Mouse (Mus musculus): ENCODE results near the gene Igfn1. TPM values are rescaled to one million over a fixed set of nuclear protein-coding genes. Genes with fewer than 3 reads are reported as not detected.

Gene Igfn1
- total RNA-seq, 2 experiments from 2014 or later = not detected

DNA sequence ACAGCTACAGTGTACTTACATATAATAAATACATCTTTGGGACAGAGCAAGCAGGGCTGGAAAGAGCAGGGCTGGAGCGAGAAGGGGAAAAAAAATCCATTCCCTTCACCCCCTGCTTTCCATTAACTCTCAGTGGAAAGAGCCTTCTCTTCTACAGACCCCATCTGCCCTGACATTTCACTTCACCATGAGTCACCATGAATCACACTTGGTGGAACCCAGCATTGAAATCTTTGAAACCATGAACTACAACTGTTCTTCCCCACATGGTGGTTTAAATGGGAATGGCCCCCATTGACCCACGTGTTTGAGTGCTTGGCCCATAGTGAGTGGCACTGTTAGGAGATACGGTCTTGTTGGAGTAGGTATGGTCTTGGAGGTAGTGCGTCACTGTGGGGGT lies 4.1 kb upstream of the Igfn1 start:
- no peak for ATAC-seq (ENCODE audit: poor library complexity, severe bottlenecking)

- peak; percentile 43 for ATAC-seq (ENCODE audit: poor library complexity, severe bottlenecking)
Measured at GRCm38 (mm10) chr1:136008159-136008533, 2.0 kb upstream of the Igfn1 start.

GRCm38 (mm10) chr1:136007211-136008158 lies 1.3 kb upstream of the Igfn1 start, which contains the start of gene Tmem9:
Gene Tmem9, plus strand, starts transcription at chr1:136008150.
- ATAC-seq (ENCODE audit: poor library complexity, severe bottlenecking) = peak; percentile 99

GRCm38 (mm10) chr1:136001438-136001837 lies 4.7 kb downstream of the Igfn1 start:
- no peak for ATAC-seq (ENCODE audit: poor library complexity, severe bottlenecking)

GRCm38 (mm10) chr1:135999720-136000287 lies 6.3 kb downstream of the Igfn1 start:
- no peak for ATAC-seq (ENCODE audit: poor library complexity, severe bottlenecking)

DNA sequence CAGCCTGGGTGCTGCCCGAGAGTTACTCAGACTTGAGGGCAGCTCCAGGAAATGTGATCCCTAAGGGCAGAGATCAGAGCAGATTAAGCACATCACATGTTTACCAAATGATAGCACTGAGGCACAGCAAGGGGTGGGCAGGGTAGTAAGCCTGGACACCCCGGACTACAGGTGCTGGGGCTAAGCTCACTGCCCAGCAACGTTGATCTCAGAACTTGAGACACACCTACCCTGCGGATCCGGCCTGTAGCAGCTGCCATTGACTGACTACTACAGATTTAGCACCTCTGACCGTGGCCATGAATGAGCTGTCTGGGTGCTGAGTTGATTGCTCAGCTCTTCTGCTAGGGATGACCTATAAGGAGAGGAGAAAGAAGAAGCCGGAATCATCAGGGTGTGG lies 8.6 kb downstream of the Igfn1 start:
- ATAC-seq (ENCODE audit: poor library complexity, severe bottlenecking) = no peak

DNA sequence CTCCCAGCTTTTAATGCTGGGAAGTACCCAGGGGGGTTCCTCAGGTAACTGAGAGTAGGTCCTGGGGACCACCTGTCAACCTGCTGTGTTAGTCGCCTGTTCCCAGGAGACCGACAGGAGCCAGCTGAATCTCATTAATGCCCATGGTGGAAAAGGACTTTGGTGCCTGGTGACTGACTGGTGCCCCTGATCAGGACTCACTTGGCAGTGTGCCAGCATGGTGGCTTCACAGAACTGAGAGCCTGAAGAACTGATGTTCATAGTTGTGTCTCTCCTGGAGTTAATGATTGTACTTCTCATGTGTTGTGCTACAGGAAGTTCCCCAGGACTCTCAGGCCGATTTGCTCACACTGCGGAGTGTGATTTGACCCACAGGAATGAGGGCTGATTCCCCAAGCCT lies 12.7 kb downstream of the Igfn1 start:
- ATAC-seq (ENCODE audit: poor library complexity, severe bottlenecking) = no peak

GRCm38 (mm10) chr1:135989876-135990275 lies 16.3 kb downstream of the Igfn1 start:
- ATAC-seq (ENCODE audit: poor library complexity, severe bottlenecking) = no peak

- ATAC-seq (ENCODE audit: poor library complexity, severe bottlenecking) = no peak
Measured at GRCm38 (mm10) chr1:135984105-135984504, 22.0 kb downstream of the Igfn1 start.

- no peak for ATAC-seq (ENCODE audit: poor library complexity, severe bottlenecking)
Measured at GRCm38 (mm10) chr1:135972576-135972975, 33.6 kb downstream of the Igfn1 start.

- ATAC-seq (ENCODE audit: poor library complexity, severe bottlenecking) = no peak
Measured at GRCm38 (mm10) chr1:135970486-135970885, 35.7 kb downstream of the Igfn1 start.

GRCm38 (mm10) chr1:135967739-135968138 lies 38.4 kb downstream of the Igfn1 start:
- no peak for ATAC-seq (ENCODE audit: poor library complexity, severe bottlenecking)

GRCm38 (mm10) chr1:135964561-135964960 lies 41.6 kb downstream of the Igfn1 start:
- no peak for ATAC-seq (ENCODE audit: poor library complexity, severe bottlenecking)

GRCm38 (mm10) chr1:135963177-135963576 lies 43.0 kb downstream of the Igfn1 start:
- ATAC-seq (ENCODE audit: poor library complexity, severe bottlenecking) = no peak

- ATAC-seq (ENCODE audit: poor library complexity, severe bottlenecking) = 0 out of 2 replicates have a peak, but pooled peaks have one; percentile 38
Measured at GRCm38 (mm10) chr1:135958483-135958882, 47.7 kb downstream of the Igfn1 start.

GRCm38 (mm10) chr1:135948871-135949270 lies 57.3 kb downstream of the Igfn1 start:
- no peak for ATAC-seq (ENCODE audit: poor library complexity, severe bottlenecking)

DNA sequence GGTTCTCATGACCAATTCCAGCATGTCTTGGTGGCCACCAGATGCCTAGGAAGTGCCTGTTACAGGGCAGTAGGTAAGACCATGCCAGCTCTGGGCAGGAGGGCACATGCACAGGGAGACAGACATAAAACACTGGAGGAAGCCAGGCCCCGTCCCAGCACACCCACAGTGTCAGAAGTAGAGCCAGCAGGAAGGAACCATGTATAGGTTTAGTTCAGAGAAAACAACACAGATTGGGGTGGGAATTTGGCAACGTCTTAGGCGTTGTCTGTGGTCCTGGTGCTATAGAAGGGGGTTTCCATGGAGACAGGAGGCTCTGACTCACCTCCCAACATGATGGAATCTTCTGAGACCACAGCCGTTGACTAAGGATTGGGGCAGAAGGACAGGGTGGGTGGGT lies 59.9 kb downstream of the Igfn1 start:
- ATAC-seq (ENCODE audit: poor library complexity, severe bottlenecking) = no peak

GRCm38 (mm10) chr1:135945711-135946110 lies 60.4 kb downstream of the Igfn1 start:
- peak; percentile 43; the same call in 1 of the 2 replicates for ATAC-seq (ENCODE audit: poor library complexity, severe bottlenecking)

DNA sequence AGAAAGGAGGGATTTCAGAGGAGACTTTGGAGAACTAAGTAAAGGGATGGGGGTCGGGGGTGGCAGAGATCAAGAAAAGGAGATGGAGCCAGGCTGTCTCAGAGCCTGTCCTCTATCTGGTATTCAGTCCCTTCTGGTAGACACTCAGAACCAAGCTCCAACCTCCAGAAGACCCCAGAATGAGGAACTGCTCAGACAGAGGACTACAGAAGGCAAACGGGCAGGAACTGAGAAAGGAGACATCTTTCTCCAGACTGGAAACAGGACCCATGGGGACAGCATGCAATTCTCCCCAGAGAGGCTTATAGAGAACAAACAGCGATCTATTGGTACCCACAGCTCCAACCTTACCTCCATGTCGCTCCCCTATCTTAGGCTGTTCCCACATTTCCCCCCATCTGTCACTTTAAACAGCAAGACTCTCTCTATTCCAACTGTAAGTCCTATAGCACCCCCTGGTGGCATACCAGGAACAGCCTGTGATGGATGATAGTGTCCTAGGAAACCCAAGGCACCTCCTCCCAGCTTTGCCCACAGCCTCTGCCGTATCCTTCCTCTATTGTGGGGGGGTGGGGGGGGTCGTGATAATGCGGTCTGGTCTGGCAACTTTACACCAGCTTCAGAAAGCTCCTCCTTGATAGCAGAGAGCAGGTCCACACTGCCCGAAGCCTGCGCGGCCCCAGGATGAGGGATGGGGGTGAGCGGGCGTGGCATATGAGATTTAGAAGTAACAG lies 61.4 kb downstream of the Igfn1 start:
- ATAC-seq (ENCODE audit: poor library complexity, severe bottlenecking) = no peak

DNA sequence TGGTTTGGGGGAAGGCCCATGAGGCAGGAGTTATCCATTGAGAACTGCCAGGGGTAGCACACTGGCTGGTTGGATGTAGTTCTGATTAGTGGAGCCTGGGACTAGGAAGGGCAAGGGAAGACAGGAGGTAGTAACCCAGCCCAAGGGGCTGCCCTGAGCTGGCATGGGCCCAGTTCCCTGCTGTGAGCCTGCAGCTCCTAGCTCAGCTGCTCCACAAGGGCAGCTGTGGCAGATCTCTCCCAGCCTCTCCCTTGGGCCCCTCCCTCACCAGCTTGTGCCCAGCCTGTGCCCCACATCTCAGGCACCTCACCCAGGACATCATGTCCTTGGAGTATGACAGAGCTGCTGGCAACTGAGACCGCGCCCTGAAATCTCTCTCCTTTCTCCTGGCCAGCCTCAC lies 62.4 kb downstream of the Igfn1 start:
- no peak for ATAC-seq (ENCODE audit: poor library complexity, severe bottlenecking)

GRCm38 (mm10) chr1:135942116-135942515 lies 64.0 kb downstream of the Igfn1 start:
- ATAC-seq (ENCODE audit: poor library complexity, severe bottlenecking) = no peak
